In genomic region chr4:118178952-118179466, GRCm38 (mm10) we compare ENCODE assay signal across 8 mouse cellular contexts. TPM values are rescaled to one million over a fixed set of nuclear protein-coding genes. Genes with fewer than 3 reads are reported as not detected.
A peak's percentile ranks its signal among the peaks of the same experiment; 100 is the strongest.
DNase-seq lines count a peak whose midpoint lies in the region; TF ChIP-seq lines count a peak whose summit lies in the region.

No protein-coding gene starts in this region.

- under 1% methylated on average over 12 of the region's 12 CpGs for WGBS in heart, adult 2 months
- WGBS in hindbrain, embryonic 10.5 days, result 4% methylated on average over 12 of the region's 12 CpGs

- in situ Hi-C loops in ES-E14 (cut with MboI; ENCODE audit: low sequenced_read_pairs in 2 of 2, unreplicated experiment in 2 of 2), result no loop called here

- 0 out of 2 replicates have a peak, but pooled peaks have one; percentile 1 for TF ChIP-seq POLR2A in heart, adult 2 months (IDR thresholded peaks at IDR 0.05; ENCODE audit: insufficient read depth, low read depth, low read length)

- no peaks in the 10 kb centered on the region for H3K79me2 ChIP-seq in heart, adult 2 months (replicated peaks; ENCODE audit: control insufficient read depth, insufficient read depth, low read length)

- H3K4me3 ChIP-seq in heart, adult 2 months, result peak overlapping the region; percentile 95
- H3K4me3 ChIP-seq in ES-E14 (ENCODE audit: insufficient read depth in 1 of 2, low read depth in 1 of 2, low read length in 2 of 2, poor library complexity in 1 of 2, severe bottlenecking in 1 of 2), result peak overlapping the region; percentile 87 to 100
- H3K4me3 ChIP-seq in hindbrain, embryonic 10.5 days, result peak overlapping the region; percentile 83

- no peaks in the 10 kb centered on the region for H3K27me3 ChIP-seq in heart, adult 2 months (ENCODE audit: control insufficient read depth, insufficient read depth, low read length)
- H3K27me3 ChIP-seq in hindbrain, embryonic 10.5 days (ENCODE audit: insufficient read depth, poor library complexity, severe bottlenecking), result no peaks in the 10 kb centered on the region

- peak overlapping the region; percentile 96 for H3K27ac ChIP-seq in heart, adult 2 months
- H3K27ac ChIP-seq in ES-E14 (ENCODE audit: insufficient read depth, low read depth, low read length, poor library complexity, severe bottlenecking), result no peak overlapping the region
- H3K27ac ChIP-seq in hindbrain, embryonic 10.5 days, result peak overlapping the region; percentile 96

- no peaks in the 10 kb centered on the region for H3K36me3 ChIP-seq in heart, adult 2 months (ENCODE audit: control insufficient read depth, insufficient read depth, low read length)
- peaks cover 20% of the 10 kb centered on the region for H3K36me3 ChIP-seq in ES-E14 (ENCODE audit: control insufficient read depth, insufficient read depth, low read length, poor library complexity, severe bottlenecking)
- peaks cover 34% of the 10 kb centered on the region for H3K36me3 ChIP-seq in hindbrain, embryonic 10.5 days

- H3K9me3 ChIP-seq in ES-E14 (ENCODE audit: control insufficient read depth, insufficient read depth, low read depth, low read length), result no peaks in the 10 kb centered on the region
- no peaks in the 10 kb centered on the region for H3K9me3 ChIP-seq in hindbrain, embryonic 10.5 days

- intact Hi-C loops in heart, adult 2 months (cut with DNase I), result no loop called here

- peak overlapping the region; percentile 83 for H3K9ac ChIP-seq in heart, adult 2 months (ENCODE audit: low read depth, low read length)
- H3K9ac ChIP-seq in ES-E14 (ENCODE audit: insufficient read depth, low read depth, low read length, poor library complexity, severe bottlenecking), result peak overlapping the region; percentile 88

- H3K4me1 ChIP-seq in heart, adult 2 months (ENCODE audit: control insufficient read depth, insufficient read depth, low read length), result no peaks in the 10 kb centered on the region
- H3K4me1 ChIP-seq in ES-E14 (ENCODE audit: control insufficient read depth in 2 of 2, insufficient read depth in 2 of 2, low read length in 2 of 2, poor library complexity in 1 of 2), result peaks cover 0 to 4% of the 10 kb centered on the region in 2 experiments; a peak in 2 of 4 replicates
- H3K4me1 ChIP-seq in hindbrain, embryonic 10.5 days (replicated peaks), result peaks cover 14% of the 10 kb centered on the region

- no peak for TF ChIP-seq EP300 in heart, adult 2 months (IDR thresholded peaks at IDR 0.05; ENCODE audit: insufficient read depth, low read depth, low read length)

- TF ChIP-seq CTCF in heart, adult 2 months (IDR thresholded peaks at IDR 0.05), result no peak

- DNase-seq in heart, adult 2 months, result no peak
- DNase-seq in heart, adult 8-10 months (ENCODE audit: low spot score), result no peak
- no peak for DNase-seq in ES-E14 (ENCODE audit: low read depth, low spot score)
- no peak for DNase-seq in hindbrain, embryonic 10.5 days (ENCODE audit: low spot score)
- DNase-seq in lung, postnatal 36 days, result peak; percentile 4
- DNase-seq in cerebellum, postnatal 10 days, result no peak
- DNase-seq in layer of hippocampus, adult 9-11 months, result no peak
- no peak for DNase-seq in urinary bladder, adult 18-20 months (ENCODE audit: low spot score in 2 of 2)

TF ChIP-seq in ES-E14, 5 proteins besides CTCF, POLR2A, EP300 and RAD21:
- TF ChIP-seq ZNF384 (IDR thresholded peaks at IDR 0.05; ENCODE audit: low read depth, low read length), result no peak
- TF ChIP-seq HCFC1 (IDR thresholded peaks at IDR 0.05; ENCODE audit: borderline replicate concordance, insufficient read depth, low read length), result no peak
- no peak for TF ChIP-seq MAFK (IDR thresholded peaks at IDR 0.05; ENCODE audit: insufficient read depth, low read depth, low read length)
- no peak for TF ChIP-seq ZC3H11A (IDR thresholded peaks at IDR 0.05; ENCODE audit: borderline replicate concordance, low read depth, low read length)
- TF ChIP-seq CHD2 (IDR thresholded peaks at IDR 0.05; ENCODE audit: low read depth, low read length), result no peak
TF ChIP-seq in ES-E14: peak in this region for 0.

RNA-seq across cellular contexts. Expression of gene Kdm4a, which starts 0.8 kb away (rescaled TPM):
- total RNA-seq in heart, adult 2 months (2021), result 10 to 100 TPM; 23.5 to 26.3 TPM
- polyA plus RNA-seq in heart, adult 2 months (2012; rRNA removed), result 18.7 and 26.5 TPM in 2 replicates
- 10 to 100 TPM; 23.7 to 24.5 (median 24.1) TPM for total RNA-seq in heart, adult 8-10 months (2022)
- 50.2 and 57.2 TPM in 2 replicates for total RNA-seq in ES-E14 (2012; rRNA removed)
- polyA plus RNA-seq in hindbrain, embryonic 10.5 days (2016; fragmentation: Nextera tagmentation; extraction: Ambion mirVana), result 33.9 and 40.2 TPM in 2 replicates

RNA-seq across cellular contexts. Expression of gene St3gal3, which starts 44.3 kb away (rescaled TPM):
- total RNA-seq in heart, adult 2 months (2021), result 10 to 100 TPM; 55.8 to 70.6 TPM
- polyA plus RNA-seq in heart, adult 2 months (2012; rRNA removed), result 54.9 and 68.2 TPM in 2 replicates
- total RNA-seq in heart, adult 8-10 months (2022), result 10 to 100 TPM; 61.5 to 67.5 (median 67.2) TPM
- 10.9 and 17.1 TPM in 2 replicates for total RNA-seq in ES-E14 (2012; rRNA removed)
- polyA plus RNA-seq in hindbrain, embryonic 10.5 days (2016; fragmentation: Nextera tagmentation; extraction: Ambion mirVana), result 6.2 and 10.8 TPM in 2 replicates
